ENCODE assay signal across 11 mouse cellular contexts in genomic region chr1:192415813-192416212, GRCm38 (mm10).
A peak's percentile ranks its signal among the peaks of the same experiment; 100 is the strongest.
DNase-seq lines count a peak whose midpoint lies in the region; ATAC-seq lines count a peak whose summit lies in the region.
"Had no signal": no experiment of that assay in that cellular context is flagged by ENCODE, and none has a peak within 500 bp of the region (broad histone marks: within the 10 kb centered on the region; RNA-seq: fewer than 3 reads in every experiment).

No protein-coding gene starts in this region.

- no peak overlapping the region for H3K4me3 ChIP-seq in hindbrain, embryonic 15.5 days
- H3K4me3 ChIP-seq in hindbrain, embryonic 13.5 days, result no peak overlapping the region
- no peak overlapping the region for H3K4me3 ChIP-seq in midbrain, embryonic 10.5 days
- H3K4me3 ChIP-seq in midbrain, embryonic 15.5 days, result no peak overlapping the region
- H3K4me3 ChIP-seq: liver, embryonic 13.5 days; myocyte had no signal

- H3K9ac ChIP-seq in hindbrain, embryonic 15.5 days, result no peak overlapping the region
- H3K9ac ChIP-seq in hindbrain, embryonic 13.5 days, result no peak overlapping the region
- no peak overlapping the region for H3K9ac ChIP-seq in midbrain, embryonic 15.5 days
- H3K9ac ChIP-seq: liver, embryonic 13.5 days had no signal

- no peak overlapping the region for H3K4me2 ChIP-seq in hindbrain, embryonic 15.5 days
- H3K4me2 ChIP-seq in hindbrain, embryonic 13.5 days, result no peak overlapping the region
- H3K4me2 ChIP-seq in midbrain, embryonic 15.5 days, result no peak overlapping the region
- H3K4me2 ChIP-seq: liver, embryonic 13.5 days had no signal

- no peaks in the 10 kb centered on the region for H3K4me1 ChIP-seq in hindbrain, embryonic 15.5 days (replicated peaks)
- no peaks in the 10 kb centered on the region for H3K4me1 ChIP-seq in hindbrain, embryonic 13.5 days (replicated peaks)
- no peaks in the 10 kb centered on the region for H3K4me1 ChIP-seq in midbrain, embryonic 10.5 days
- no peaks in the 10 kb centered on the region for H3K4me1 ChIP-seq in midbrain, embryonic 15.5 days
- H3K4me1 ChIP-seq: liver, embryonic 13.5 days had no signal

- ATAC-seq in hindbrain, embryonic 15.5 days (ENCODE audit: low FRiP score, low read depth), result 0 out of 2 replicates have a peak, but pooled peaks have one; percentile 15
- ATAC-seq in hindbrain, embryonic 13.5 days (ENCODE audit: low FRiP score), result no peak
- no peak; the same call in 1 of the 2 replicates for ATAC-seq in midbrain, embryonic 15.5 days (replicated peaks)
- ATAC-seq: CD4-positive, CD25-positive, alpha-beta regulatory T cell, adult 4 months had no signal

- intact Hi-C loops in heart, postnatal 14 days (cut with DNase I), result no loop called here

- H3K27ac ChIP-seq in hindbrain, embryonic 15.5 days (replicated peaks), result no peak overlapping the region
- H3K27ac ChIP-seq in hindbrain, embryonic 13.5 days, result no peak overlapping the region
- 0 out of 2 replicates have a peak overlapping the region, but pooled peaks have one; percentile 10 for H3K27ac ChIP-seq in midbrain, embryonic 10.5 days (replicated peaks)
- H3K27ac ChIP-seq in midbrain, embryonic 15.5 days, result no peak overlapping the region
- H3K27ac ChIP-seq: liver, embryonic 13.5 days had no signal

- 52% methylated on average over 3 of the region's 3 CpGs for WGBS in hindbrain, embryonic 15.5 days
- 68% methylated on average over 3 of the region's 3 CpGs for WGBS in hindbrain, embryonic 13.5 days
- 74% methylated on average over 3 of the region's 3 CpGs for WGBS in midbrain, embryonic 10.5 days
- 67% methylated on average over 3 of the region's 3 CpGs for WGBS in midbrain, embryonic 15.5 days

- DNase-seq in midbrain, embryonic 10.5 days (ENCODE audit: low spot score), result no peak
- peak; percentile 58 to 62 for DNase-seq in cerebellum, postnatal 36 days
- no peak for DNase-seq in heart, postnatal 14 days
- DNase-seq in urinary bladder, postnatal 10 days (ENCODE audit: low spot score), result no peak
- DNase-seq: heart, adult 11 months; liver, embryonic 13.5 days had no signal

- no peaks in the 10 kb centered on the region for H3K36me3 ChIP-seq in hindbrain, embryonic 15.5 days
- H3K36me3 ChIP-seq in hindbrain, embryonic 13.5 days, result no peaks in the 10 kb centered on the region
- H3K36me3 ChIP-seq in midbrain, embryonic 10.5 days, result no peaks in the 10 kb centered on the region
- no peaks in the 10 kb centered on the region for H3K36me3 ChIP-seq in midbrain, embryonic 15.5 days (replicated peaks)
- H3K36me3 ChIP-seq: liver, embryonic 13.5 days had no signal

- no peaks in the 10 kb centered on the region for H3K9me3 ChIP-seq in hindbrain, embryonic 15.5 days
- no peaks in the 10 kb centered on the region for H3K9me3 ChIP-seq in hindbrain, embryonic 13.5 days
- H3K9me3 ChIP-seq in midbrain, embryonic 10.5 days (replicated peaks), result no peaks in the 10 kb centered on the region
- no peaks in the 10 kb centered on the region for H3K9me3 ChIP-seq in midbrain, embryonic 15.5 days
- H3K9me3 ChIP-seq: liver, embryonic 13.5 days had no signal

- H3K27me3 ChIP-seq in hindbrain, embryonic 15.5 days, result no peaks in the 10 kb centered on the region
- H3K27me3 ChIP-seq in hindbrain, embryonic 13.5 days, result no peaks in the 10 kb centered on the region
- H3K27me3 ChIP-seq in midbrain, embryonic 10.5 days (ENCODE audit: low read depth, poor library complexity, severe bottlenecking), result no peaks in the 10 kb centered on the region
- no peaks in the 10 kb centered on the region for H3K27me3 ChIP-seq in midbrain, embryonic 15.5 days (replicated peaks)
- H3K27me3 ChIP-seq: liver, embryonic 13.5 days had no signal

Comparison
In these comparisons a context has a peak if more than half of its experiments do, and no peak if none do; other contexts are left out.
1. DNase-seq: peak in cerebellum, postnatal 36 days (2 of 2); none in midbrain, embryonic 10.5 days (single experiment), heart, postnatal 14 days (0 of 2) and urinary bladder, postnatal 10 days (single experiment).